Mouse (Mus musculus): ENCODE results near the gene Cfap73.

The Cfap73 gene

GRCm38 (mm10) chr5:120647814-120648491 is 13.9 kb upstream of the Cfap73 start:
- no peak for DNase-seq (ENCODE audit: low read depth in 1 of 2, low spot score in 2 of 2)

DNA sequence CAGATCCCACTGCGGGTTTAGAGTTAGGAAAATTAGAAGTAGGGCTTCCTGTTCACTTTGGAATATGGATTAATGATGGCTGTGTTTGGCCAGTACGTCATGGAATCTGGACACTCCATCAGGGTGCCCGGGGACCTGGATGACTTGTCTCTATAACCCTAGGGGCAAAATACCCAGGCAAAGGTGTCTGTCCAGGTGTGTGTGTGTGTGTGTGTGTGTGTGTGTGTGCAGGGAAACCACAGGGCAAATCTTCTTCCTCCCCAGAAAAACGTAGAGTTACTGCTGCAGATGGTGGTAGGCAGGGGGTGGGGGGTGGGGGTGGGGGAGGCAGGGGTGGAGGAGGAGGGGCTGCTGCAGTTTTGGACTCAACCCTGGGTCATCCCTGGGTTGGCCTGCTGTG is 13.3 kb upstream of the Cfap73 start:
- no peak for DNase-seq (ENCODE audit: low read depth in 1 of 2, low spot score in 2 of 2)

DNA sequence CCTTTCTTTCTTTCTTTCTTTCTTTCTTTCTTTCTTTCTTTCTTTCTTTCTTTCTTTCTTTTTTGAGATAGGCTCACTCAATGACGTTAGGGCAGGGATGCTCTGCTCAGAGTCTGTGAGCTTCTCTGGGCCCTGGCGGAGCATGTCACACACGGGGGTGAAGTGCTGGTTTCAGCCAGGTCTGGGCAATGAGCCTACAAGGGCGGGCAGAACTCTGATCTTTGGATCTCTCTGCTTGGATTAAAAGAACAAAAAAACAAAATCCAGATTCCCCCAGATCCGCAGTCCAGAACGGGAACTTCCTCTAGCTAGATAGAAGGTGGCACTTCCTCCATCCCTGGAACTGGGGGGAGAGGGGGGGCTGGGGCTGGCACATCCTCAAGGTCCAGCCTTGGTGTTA is 11.8 kb upstream of the Cfap73 start:
- no peak for DNase-seq (ENCODE audit: low read depth in 1 of 2, low spot score in 2 of 2)

DNA sequence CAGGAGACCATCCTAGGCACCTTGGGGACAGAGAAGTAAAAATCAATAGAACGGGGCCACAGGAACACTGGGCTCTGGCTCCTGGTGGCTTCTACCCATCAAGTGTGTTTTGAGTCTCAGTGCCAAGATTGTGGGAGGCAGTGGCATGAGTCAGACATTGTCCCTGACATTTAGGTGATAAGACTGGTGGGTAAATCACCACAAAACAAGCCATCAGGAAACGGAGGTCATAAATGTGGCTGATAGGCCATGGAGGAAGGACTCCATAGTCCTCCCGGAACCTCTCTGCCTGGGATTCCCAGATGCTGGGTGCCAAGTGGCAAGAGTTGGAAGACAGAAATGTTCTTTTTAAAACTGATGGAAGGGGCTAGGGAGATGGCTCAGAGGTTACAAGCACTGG is 10.2 kb upstream of the Cfap73 start:
- DNase-seq (ENCODE audit: low read depth in 1 of 2, low spot score in 2 of 2) = no peak

GRCm38 (mm10) chr5:120643365-120644085 is 9.5 kb upstream of the Cfap73 start:
- no peak for DNase-seq (ENCODE audit: low read depth in 1 of 2, low spot score in 2 of 2)

- DNase-seq (ENCODE audit: low read depth in 1 of 2, low spot score in 2 of 2) = no peak
Observed at GRCm38 (mm10) chr5:120640094-120640493, 6.1 kb upstream of the Cfap73 start.

- no peak for DNase-seq (ENCODE audit: low read depth in 1 of 2, low spot score in 2 of 2)
Observed at GRCm38 (mm10) chr5:120635633-120636032, 1.6 kb upstream of the Cfap73 start.

- DNase-seq (ENCODE audit: low read depth in 1 of 2, low spot score in 2 of 2) = no peak
Observed at GRCm38 (mm10) chr5:120634860-120635259, 825 bp upstream of the Cfap73 start.

DNA sequence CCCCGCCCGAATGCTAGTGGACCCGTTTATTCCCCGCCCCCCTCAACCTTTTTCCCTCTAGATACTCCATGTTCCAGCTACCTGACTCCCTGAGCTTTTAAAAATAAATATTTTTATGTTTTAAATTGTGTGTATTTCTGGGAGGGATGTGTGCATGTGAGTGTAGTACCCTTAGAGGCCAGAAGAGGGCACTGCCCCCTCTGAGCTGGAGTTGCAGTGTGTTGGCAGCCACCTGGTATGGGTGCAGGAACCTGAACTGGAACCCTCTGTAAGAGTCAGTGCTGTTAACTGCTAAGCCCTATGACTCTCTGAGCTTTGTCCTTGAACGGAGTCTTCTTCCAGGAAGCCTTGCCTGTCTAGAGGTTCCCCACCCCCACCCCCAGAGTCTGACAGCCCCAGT is 2.1 kb downstream of the Cfap73 start:
- DNase-seq (ENCODE audit: low read depth in 1 of 2, low spot score in 2 of 2) = no peak

DNA sequence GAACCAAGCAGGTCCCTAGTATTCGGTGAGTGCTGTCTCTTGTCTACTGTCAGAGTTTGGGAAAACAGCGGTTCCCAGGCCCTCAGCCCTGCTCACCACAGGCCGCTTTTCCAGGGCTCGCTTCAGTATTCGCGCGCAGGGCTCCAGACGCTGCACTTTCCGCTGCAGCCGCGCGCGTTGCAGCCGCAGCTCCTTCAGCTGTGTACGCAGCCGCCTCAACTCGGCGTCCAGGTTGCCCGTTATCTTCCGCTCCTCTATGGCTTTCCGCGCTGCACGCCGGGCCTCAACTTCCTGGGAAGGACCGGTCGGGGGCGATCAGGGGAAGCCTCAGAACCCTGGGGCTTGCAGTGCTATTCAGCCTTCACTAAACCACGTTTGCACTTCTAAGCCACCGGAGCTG is 2.9 kb downstream of the Cfap73 start:
- no peak for DNase-seq (ENCODE audit: low read depth in 1 of 2, low spot score in 2 of 2)

DNA sequence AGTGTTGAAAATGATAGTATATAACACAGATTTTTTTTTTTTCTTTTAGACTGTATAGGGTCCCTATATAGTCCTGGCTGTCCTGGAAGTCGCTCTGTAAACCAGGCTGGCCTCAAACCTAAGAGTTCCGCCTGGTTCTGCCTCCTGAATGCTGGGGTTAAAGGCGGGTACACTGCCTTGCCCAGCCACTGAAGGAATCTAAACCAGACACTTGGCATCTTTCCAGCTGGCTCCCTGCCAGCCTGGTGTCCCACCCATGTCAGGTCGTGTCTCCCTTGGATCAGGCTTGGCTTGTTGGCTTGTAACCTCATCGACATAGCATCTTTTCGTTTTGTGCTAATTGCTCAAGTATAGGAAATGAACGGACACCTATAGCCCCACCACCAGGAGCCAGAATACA is 5.4 kb downstream of the Cfap73 start:
- no peak for DNase-seq (ENCODE audit: low read depth in 1 of 2, low spot score in 2 of 2)

- no peak for DNase-seq (ENCODE audit: low read depth in 1 of 2, low spot score in 2 of 2)
Observed at GRCm38 (mm10) chr5:120627515-120628300, 6.3 kb downstream of the Cfap73 start.

DNA sequence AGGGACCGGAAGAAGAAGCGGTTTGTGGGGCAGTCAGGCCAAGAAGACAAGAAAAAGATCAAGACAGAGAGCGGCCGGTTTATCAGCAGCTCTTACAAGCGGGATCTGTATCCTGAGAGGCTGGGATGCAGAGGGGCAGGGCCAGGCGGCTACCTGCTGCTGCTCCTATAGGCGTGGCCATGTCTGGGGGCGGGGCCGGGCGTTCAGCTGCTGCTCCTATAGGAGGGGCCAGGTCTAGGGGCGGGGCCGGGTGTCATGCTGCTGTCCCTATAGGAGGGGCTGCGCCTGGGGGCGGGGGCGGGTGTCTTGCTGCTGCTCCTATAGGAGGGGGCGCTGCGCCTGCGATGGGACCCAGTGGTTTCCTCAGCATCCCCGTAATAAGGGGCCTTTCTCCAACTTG is 7.6 kb downstream of the Cfap73 start:
- DNase-seq (ENCODE audit: low read depth in 1 of 2, low spot score in 2 of 2) = no peak

DNA sequence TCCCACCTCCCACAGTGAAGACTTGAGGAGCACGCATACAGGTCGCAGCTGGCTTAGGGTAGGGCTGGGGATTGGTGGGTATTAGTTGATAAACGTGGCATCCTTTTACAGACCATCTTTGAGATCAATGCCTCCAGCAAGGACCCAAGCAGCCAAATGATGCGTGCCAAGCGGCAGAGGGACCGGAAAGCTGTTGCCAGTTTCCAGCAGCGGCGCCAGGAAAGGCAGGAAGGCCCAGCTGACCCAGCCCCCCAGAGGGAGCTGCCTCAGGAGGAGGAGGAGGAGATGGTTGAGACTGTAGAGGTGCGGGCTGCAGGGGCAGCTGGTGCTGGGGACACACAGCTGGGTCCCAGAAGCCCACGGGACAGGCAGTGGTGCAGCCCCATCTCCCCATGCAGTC is 9.6 kb downstream of the Cfap73 start:
- DNase-seq (ENCODE audit: low read depth in 1 of 2, low spot score in 2 of 2) = no peak

GRCm38 (mm10) chr5:120622198-120622851 is 11.7 kb downstream of the Cfap73 start:
- DNase-seq (ENCODE audit: low read depth in 1 of 2, low spot score in 2 of 2) = no peak

- DNase-seq (ENCODE audit: low read depth in 1 of 2, low spot score in 2 of 2) = no peak
Observed at GRCm38 (mm10) chr5:120621846-120622197, 12.2 kb downstream of the Cfap73 start.

GRCm38 (mm10) chr5:120621078-120621765 is 12.8 kb downstream of the Cfap73 start:
- no peak for DNase-seq (ENCODE audit: low read depth in 1 of 2, low spot score in 2 of 2)

DNA sequence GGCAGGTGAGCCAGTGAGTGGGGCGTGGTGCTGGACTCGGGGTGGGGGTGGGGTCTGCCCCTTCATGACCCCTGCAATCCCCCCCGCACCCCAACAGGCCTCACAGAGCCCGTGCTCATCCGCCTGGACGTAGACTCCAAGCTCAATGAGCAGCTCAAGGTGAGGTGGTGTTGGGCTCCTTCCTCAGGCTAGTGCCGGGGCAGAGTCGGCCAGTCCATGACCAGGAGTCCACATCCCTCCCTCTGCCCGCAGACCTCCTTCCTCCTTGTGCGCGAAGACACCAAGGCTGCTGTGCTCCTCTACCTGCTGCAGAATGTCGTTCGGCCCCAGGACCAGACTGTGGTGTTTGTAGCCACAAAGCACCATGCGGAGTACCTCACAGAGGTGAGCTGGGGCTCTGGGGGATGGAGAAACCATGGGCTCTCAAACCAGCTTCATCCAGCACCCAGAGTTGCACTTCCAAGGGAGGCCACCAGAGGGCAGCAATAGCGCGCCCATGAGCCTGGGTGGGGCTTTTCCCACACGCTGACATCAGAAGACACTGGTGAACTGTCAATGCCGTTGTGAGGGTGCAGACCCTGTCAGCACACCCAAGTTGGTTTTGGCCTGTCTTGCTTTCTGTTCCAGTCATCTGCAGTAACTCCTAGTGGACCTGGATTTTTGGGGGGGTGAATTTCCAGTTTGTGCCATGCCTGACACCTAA is 13.5 kb downstream of the Cfap73 start:
- DNase-seq (ENCODE audit: low read depth in 1 of 2, low spot score in 2 of 2) = peak; percentile 60 to 78

- peak in 1 of 2 experiments; percentile 45 for DNase-seq (ENCODE audit: low read depth in 1 of 2, low spot score in 2 of 2)
Observed at GRCm38 (mm10) chr5:120619201-120619600, 14.8 kb downstream of the Cfap73 start.

GRCm38 (mm10) chr5:120618778-120619177 is 15.3 kb downstream of the Cfap73 start:
- no peak for DNase-seq (ENCODE audit: low read depth in 1 of 2, low spot score in 2 of 2)
